Mouse (Mus musculus): ENCODE measurements at regions not wholly inside any gene's neighbourhood (a gene's known extent, or its start where the extent isn't known, plus 50 kb on each side); places are given as distances from the start of the nearest gene placed in this dataset.

GRCm38 (mm10) chr5:85467811-85468210, 597.6 kb downstream of the Cenpc1 start:
- no peak for DNase-seq (ENCODE audit: low spot score in 2 of 2)

- no peak for DNase-seq (ENCODE audit: low spot score in 2 of 2)
These were observed 598.2 kb downstream of the Cenpc1 start for GRCm38 (mm10) chr5:85467151-85467550.

Data from heart, adult 9 months (tissue).